Mouse (Mus musculus) CH12.LX (cell line): ENCODE measurements at regions not wholly inside any gene's neighbourhood (a gene's known extent, or its start where the extent isn't known, plus 50 kb on each side); places are given as distances from the start of the nearest gene placed in this dataset.

Experiments
- CHD2 ChIP-seq: IDR thresholded peaks from 2 replicates; pipeline ENCODE4 v1.6.1; 2011; ENCODE audit warnings: low read length, improper control_type of control experiment
- CTCF ChIP-seq, 2 experiments: IDR thresholded peaks in 1 of 2; conservative IDR thresholded peaks in 1 of 2; 2 replicates each; pipeline ENCODE4 v1.5.1; 2011 to 2012; ENCODE audit warnings: low read depth in 2 of 2, low read length in 2 of 2, improper control_type of control experiment in 1 of 2, inconsistent platforms in 1 of 2, mild to moderate bottlenecking in 1 of 2, moderate library complexity in 1 of 2
- EP300 ChIP-seq: IDR thresholded peaks from 2 replicates; pipeline ENCODE4 v1.6.1; 2011; ENCODE audit warnings: low read length, improper control_type of control experiment
- NELFE ChIP-seq: IDR thresholded peaks from 2 replicates; pipeline ENCODE4 v1.6.1; 2011; ENCODE audit warnings: low read depth, low read length, improper control_type of control experiment
- POLR2A ChIP-seq: IDR thresholded peaks from 2 replicates; pipeline ENCODE4 v1.6.1; 2011; ENCODE audit warnings: low read depth, mild to moderate bottlenecking, improper control_type of control experiment, low read length
- RAD21 ChIP-seq: IDR thresholded peaks from 2 replicates; pipeline ENCODE4 v1.6.1; 2011; ENCODE audit warnings: low read depth, mild to moderate bottlenecking, low read length, improper control_type of control experiment, moderate library complexity
- UBTF ChIP-seq: IDR thresholded peaks from 2 replicates; pipeline ENCODE4 v1.6.1; 2012; ENCODE audit warnings: low read depth, mild to moderate bottlenecking, inconsistent platforms, low read length, improper control_type of control experiment, moderate library complexity
- USF1 ChIP-seq: IDR thresholded peaks from 2 replicates; pipeline ENCODE4 v1.6.1; 2014; ENCODE audit warnings: low read depth, mild to moderate bottlenecking, inconsistent platforms, low read length, improper control_type of control experiment
- ZC3H11A ChIP-seq: IDR thresholded peaks from 2 replicates; pipeline ENCODE4 v1.6.1; 2012; ENCODE audit warnings: low read depth, mild to moderate bottlenecking, inconsistent platforms, low read length, improper control_type of control experiment
- ZMIZ1 ChIP-seq: IDR thresholded peaks from 2 replicates; pipeline ENCODE4 v1.6.1; 2012; ENCODE audit warnings: low read depth, mild to moderate bottlenecking, inconsistent platforms, low read length, improper control_type of control experiment
- ZNF384 ChIP-seq: IDR thresholded peaks from 2 replicates; pipeline ENCODE4 v1.6.1; 2012; ENCODE audit warnings: low read depth, low read length, improper control_type of control experiment, inconsistent platforms

DNA sequence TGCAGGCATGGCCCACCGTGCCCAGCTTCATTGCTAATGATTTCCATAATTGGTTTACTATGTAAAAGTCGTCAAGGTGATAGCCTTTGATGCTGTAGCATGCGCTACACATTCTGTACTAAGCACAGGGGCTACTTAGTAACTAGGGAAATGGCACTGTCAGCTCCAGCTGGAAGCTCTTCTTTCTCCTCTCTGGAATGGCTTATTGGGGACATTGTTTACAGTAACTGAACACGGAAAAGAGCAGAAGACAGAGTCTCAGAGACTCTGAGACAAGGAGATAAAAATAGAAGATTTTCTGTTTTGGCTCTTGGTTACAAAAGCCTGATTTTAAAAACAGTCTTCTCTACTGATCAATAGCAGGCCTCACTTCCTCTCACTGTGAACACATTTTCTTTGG lies 178.3 kb downstream of the Ktn1 start:
- TF ChIP-seq ZNF384 (no peak), CTCF (conservative IDR thresholded peaks at IDR 0.05 in 1 of 2, IDR thresholded peaks at IDR 0.05 in 1 of 2; ENCODE audit: low read depth in 2 of 2, low read length in 2 of 2) (no peak), CHD2 (no peak), NELFE (no peak), EP300 (no peak), ZC3H11A (no peak), POLR2A (no peak), USF1 (no peak), UBTF (no peak), ZMIZ1 (no peak), RAD21 (no peak)
